Mouse (Mus musculus) heart, postnatal 0 days (tissue): ENCODE measurements around the gene Myl6b. TPM values are rescaled to one million over a fixed set of nuclear protein-coding genes. Genes with fewer than 3 reads are reported as not detected.

Experiments
- ATAC-seq: fragments of 200-750 bp; cut with Nextera tagmentation; 2 replicates; pipeline ENCODE4 v1.8.0; 2017; ENCODE audit warnings: low read depth, moderate number of reproducible peaks, moderate library complexity; ENCODE audit not compliant: insufficient read depth
- DNase-seq: peaks from one replicate; pipeline ENCODE4 v3.0.0-alpha.2; 2016; ENCODE audit warnings: low spot score
- H3K27ac ChIP-seq: fragments of 300-500 bp; sonication (generic); 2 replicates; pipeline ENCODE4 v1.5.1; 2014; ENCODE audit warnings: low read depth, mild to moderate bottlenecking
- H3K27me3 ChIP-seq: fragments of 300-500 bp; sonication (generic); 2 replicates; pipeline ENCODE4 v1.6.1; 2014; ENCODE audit warnings: low read length, mixed read lengths; ENCODE audit not compliant: control insufficient read depth, insufficient read depth
- H3K36me3 ChIP-seq: fragments of 300-500 bp; sonication (generic); replicated peaks from 2 replicates; pipeline ENCODE4 v1.6.1; 2014; ENCODE audit warnings: low read length, mixed read lengths; ENCODE audit not compliant: control insufficient read depth, insufficient read depth
- H3K4me1 ChIP-seq: fragments of 300-500 bp; sonication (generic); 2 replicates; pipeline ENCODE4 v1.6.1; 2014; ENCODE audit warnings: antibody characterized with exemption; ENCODE audit not compliant: control insufficient read depth, insufficient read depth
- H3K4me2 ChIP-seq: fragments of 300-500 bp; sonication (generic); 2 replicates; pipeline ENCODE4 v1.6.1; 2014; ENCODE audit warnings: low read depth, mild to moderate bottlenecking, low read length, moderate library complexity
- H3K4me3 ChIP-seq: fragments of 300-500 bp; sonication (generic); 2 replicates; pipeline ENCODE4 v1.5.1; 2014; ENCODE audit warnings: low read depth, low read length
- H3K9ac ChIP-seq: fragments of 300-500 bp; sonication (generic); replicated peaks from 2 replicates; pipeline ENCODE4 v1.6.1; 2014; ENCODE audit warnings: low read depth, low read length, mixed read lengths
- H3K9me3 ChIP-seq: fragments of 300-500 bp; sonication (generic); replicated peaks from 2 replicates; pipeline ENCODE4 v1.6.1; 2016; ENCODE audit warnings: low read length; ENCODE audit not compliant: control insufficient read depth
- CTCF ChIP-seq: IDR thresholded peaks from 2 replicates; pipeline ENCODE4 v1.5.1; 2016; ENCODE audit warnings: antibody characterized with exemption, control low read depth, low read depth
- EP300 ChIP-seq: IDR thresholded peaks from 2 replicates; pipeline ENCODE4 v1.6.1; 2016; ENCODE audit warnings: antibody characterized with exemption, low read depth
- WGBS: fragments of 180-500 bp; shearing (Covaris S2); extraction: QIAGEN DNeasy Blood & Tissue Kit; methylation state at CpG from one replicate; pipeline ENCODE4 v1.1.7; 2014; 5-methylcytosine and 5-hydroxymethylcytosine counted together
- polyA plus RNA-seq: library from polyadenylated mRNA; unstranded; fragments of >200 nt; fragmentation: Nextera tagmentation; extraction: Ambion mirVana; gene quantifications from 2 replicates; pipeline ENCODE4 v1.2.1, GENCODE M21; 2015
- total RNA-seq: library from RNA; depleted of rRNA; stranded (reverse); fragments of >200 nt; gene quantifications from 2 replicates; pipeline ENCODE4 v1.2.3, GENCODE M21; 2014; ENCODE audit warnings: low replicate concordance

The Myl6b gene
- total and polyA plus RNA-seq, 2 experiments from 2014 or later, result 4.8 to 4.9 TPM

DNA sequence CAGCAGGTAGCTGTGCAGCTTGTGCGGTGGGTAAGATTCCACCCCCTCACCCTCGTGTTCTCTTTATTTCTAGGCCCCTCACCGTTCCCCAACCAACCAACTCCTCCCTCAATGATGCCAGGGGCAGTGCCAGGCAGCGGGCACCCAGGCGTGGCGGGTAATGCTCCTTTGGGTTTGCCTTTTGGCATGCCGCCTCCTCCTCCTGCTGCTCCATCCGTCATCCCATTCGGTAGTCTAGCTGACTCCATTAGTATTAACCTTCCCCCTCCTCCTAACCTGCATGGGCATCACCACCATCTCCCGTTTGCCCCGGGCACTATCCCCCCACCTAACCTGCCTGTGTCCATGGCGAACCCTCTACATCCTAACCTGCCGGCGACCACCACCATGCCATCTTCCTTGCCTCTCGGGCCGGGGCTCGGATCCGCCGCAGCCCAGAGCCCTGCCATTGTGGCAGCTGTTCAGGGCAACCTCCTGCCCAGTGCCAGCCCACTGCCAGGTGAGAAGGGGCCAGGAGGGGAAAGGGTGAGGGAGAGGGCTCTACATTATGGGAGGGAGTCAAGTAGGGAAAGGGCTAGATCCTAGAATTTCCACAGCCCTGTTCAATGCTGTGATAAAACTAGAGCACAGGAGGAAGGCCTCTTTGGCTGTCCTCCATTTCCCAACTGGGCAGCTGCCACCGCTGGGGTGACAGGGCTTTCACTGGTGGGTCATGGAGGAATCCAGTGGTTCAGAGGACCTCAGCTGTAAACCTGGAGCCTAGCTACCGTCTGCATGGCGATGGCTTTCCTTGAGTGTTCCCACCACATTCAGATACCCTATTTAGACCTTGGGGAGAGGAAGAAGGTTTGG lies 10.4 kb downstream of the Myl6b start:
- Histone ChIP-seq H3K4me1 (peaks cover 24% of the 10 kb centered on the region), H3K9me3 (no peaks in the 10 kb centered on the region), H3K9ac (no peak overlapping the region), H3K27ac (peak overlapping the region; percentile 2; the same call in 1 of the 2 replicates), H3K36me3 (peaks cover 85% of the 10 kb centered on the region), H3K27me3 (no peaks in the 10 kb centered on the region), H3K4me3 (no peak overlapping the region), H3K4me2 (no peak overlapping the region)
- TF ChIP-seq EP300 (no peak), CTCF (no peak)
- 87% methylated on average over 22 of the region's 22 CpGs for WGBS
- ATAC-seq, result no peak
- DNase-seq, result no peak

GRCm38 (mm10) chr10:128486370-128486769 lies 12.1 kb downstream of the Myl6b start:
- Histone ChIP-seq H3K36me3 (peaks cover 96% of the 10 kb centered on the region), H3K27me3 (no peaks in the 10 kb centered on the region), H3K4me3 (no peak overlapping the region), H3K27ac (no peak overlapping the region), H3K9me3 (no peaks in the 10 kb centered on the region), H3K9ac (no peak overlapping the region), H3K4me1 (peaks cover 16% of the 10 kb centered on the region), H3K4me2 (no peak overlapping the region)
- no peak for TF ChIP-seq CTCF
- TF ChIP-seq EP300, result no peak
- ATAC-seq (no peak), DNase-seq (no peak)
- WGBS, result 73% methylated on average over 7 of the region's 7 CpGs

DNA sequence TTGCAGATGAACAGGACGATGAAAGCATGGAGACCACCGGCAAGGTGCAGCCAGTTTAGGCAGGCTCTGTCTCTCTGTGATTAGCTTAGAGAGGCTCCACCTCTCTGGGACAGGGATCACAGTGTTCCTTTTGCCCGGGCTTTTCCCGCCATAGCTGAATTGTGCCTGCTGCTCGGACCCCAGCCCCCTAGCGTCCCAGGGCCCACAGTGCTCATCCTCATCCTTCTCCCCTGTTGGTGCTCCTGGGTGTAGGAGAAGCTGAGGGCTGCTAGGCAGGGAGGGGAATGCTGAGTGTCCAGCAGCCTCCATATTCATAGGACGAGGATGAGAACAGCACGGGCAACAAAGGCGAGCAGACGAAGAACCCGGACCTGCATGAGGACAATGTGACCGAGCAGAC lies 24.1 kb downstream of the Myl6b start:
- ATAC-seq (no peak), DNase-seq (no peak)
- Histone ChIP-seq H3K27ac (no peak overlapping the region), H3K27me3 (no peaks in the 10 kb centered on the region), H3K9ac (no peak overlapping the region), H3K4me3 (no peak overlapping the region), H3K4me2 (no peak overlapping the region), H3K4me1 (no peaks in the 10 kb centered on the region), H3K9me3 (no peaks in the 10 kb centered on the region), H3K36me3 (peaks cover 95% of the 10 kb centered on the region)
- no peak for TF ChIP-seq CTCF
- no peak for TF ChIP-seq EP300
- WGBS, result 87% methylated on average over 12 of the region's 12 CpGs

DNA sequence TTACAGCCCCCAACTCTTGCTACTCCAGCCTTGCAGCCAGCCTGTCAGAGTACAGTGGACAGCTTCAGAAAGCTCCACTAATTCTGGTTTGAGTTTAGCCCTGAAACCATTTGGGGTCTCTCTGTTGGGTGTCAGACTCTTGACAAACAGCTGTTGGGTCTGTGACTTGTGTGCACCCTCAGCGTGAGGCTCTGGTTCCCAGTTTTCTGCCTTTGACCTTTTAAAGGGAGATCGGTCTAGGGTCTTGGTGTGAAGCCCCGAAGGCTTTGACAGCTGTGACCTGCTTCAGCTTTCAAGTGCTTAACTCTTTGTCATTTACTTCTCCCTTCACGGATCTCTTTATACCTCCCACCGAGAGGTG lies 38.2 kb downstream of the Myl6b start:
- TF ChIP-seq CTCF, result no peak
- TF ChIP-seq EP300, result no peak
- H3K4me3 ChIP-seq, result peak overlapping the region; percentile 81
- ATAC-seq, result no peak
- peaks cover 8% of the 10 kb centered on the region; the same call in 1 of the 2 replicates for H3K4me1 ChIP-seq
- peak overlapping the region; percentile 89; the same call in 1 of the 2 replicates for H3K9ac ChIP-seq
- WGBS, result 4% methylated on average over 5 of the region's 5 CpGs
- H3K9me3 ChIP-seq, result no peaks in the 10 kb centered on the region
- peak overlapping the region; percentile 65 for H3K4me2 ChIP-seq
- H3K27me3 ChIP-seq, result no peaks in the 10 kb centered on the region
- peaks cover 39% of the 10 kb centered on the region for H3K36me3 ChIP-seq
- H3K27ac ChIP-seq, result peak overlapping the region; percentile 85; the same call in 1 of the 2 replicates
- DNase-seq, result no peak

DNA sequence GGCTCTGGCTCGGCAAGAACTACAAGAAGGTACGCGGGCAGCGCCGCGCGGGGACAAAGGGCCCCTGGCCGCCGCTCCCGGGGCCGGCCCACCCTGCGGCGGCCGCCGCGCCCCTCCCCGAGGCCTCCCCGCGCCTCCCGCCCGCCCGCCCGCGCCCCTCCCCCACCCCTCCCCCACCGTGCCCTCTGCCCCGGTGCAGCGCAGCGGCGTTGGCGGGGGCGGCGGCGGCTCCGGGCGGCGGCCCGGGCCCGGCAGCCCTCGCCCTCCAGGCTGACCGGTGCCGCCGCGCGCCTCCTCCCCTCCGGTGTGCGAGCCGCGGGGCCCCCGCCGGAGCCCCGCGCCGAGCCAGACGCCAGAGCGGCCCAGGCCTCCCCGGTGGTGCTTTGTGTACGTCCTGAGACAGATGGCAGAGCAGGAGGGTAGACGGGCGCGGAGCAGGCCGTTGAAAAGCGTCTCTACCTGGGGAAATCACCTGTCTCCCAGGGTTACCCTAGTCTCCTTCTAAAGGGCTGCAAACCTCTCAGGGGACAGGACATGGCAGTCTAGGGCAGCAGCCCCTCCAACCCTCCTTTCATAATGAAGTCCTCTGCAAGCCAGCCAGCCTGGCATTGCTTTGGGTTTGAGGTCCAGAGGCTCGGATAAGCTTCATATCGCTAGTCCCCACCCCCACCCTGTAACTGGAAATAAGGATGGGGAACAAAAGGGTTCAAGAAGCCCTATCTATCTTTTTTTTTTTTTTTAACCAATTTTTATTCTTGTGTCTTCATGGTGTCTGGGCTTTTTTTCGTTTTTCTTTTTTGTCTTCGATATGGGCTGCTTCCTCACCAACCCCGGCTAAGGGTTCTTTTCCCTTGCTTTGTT lies 38.8 kb downstream of the Myl6b start:
- WGBS, result 3% methylated on average over 37 of the region's 67 CpGs
- H3K27ac ChIP-seq, result peak overlapping the region; percentile 85
- H3K9ac ChIP-seq, result peak overlapping the region; percentile 89
- no peaks in the 10 kb centered on the region for H3K9me3 ChIP-seq
- peak overlapping the region; percentile 81 for H3K4me3 ChIP-seq
- no peak for DNase-seq
- peaks cover 33% of the 10 kb centered on the region for H3K36me3 ChIP-seq
- TF ChIP-seq CTCF (no peak), EP300 (no peak)
- peaks cover 8% of the 10 kb centered on the region; the same call in 1 of the 2 replicates for H3K4me1 ChIP-seq
- ATAC-seq, result peak; percentile 51
- H3K4me2 ChIP-seq, result peak overlapping the region; percentile 65
- no peaks in the 10 kb centered on the region for H3K27me3 ChIP-seq
